Mouse (Mus musculus): ENCODE measurements around the gene S100a2.
A peak's percentile ranks its signal among the peaks of the same experiment; 100 is the strongest.

The S100a2 gene

DNA sequence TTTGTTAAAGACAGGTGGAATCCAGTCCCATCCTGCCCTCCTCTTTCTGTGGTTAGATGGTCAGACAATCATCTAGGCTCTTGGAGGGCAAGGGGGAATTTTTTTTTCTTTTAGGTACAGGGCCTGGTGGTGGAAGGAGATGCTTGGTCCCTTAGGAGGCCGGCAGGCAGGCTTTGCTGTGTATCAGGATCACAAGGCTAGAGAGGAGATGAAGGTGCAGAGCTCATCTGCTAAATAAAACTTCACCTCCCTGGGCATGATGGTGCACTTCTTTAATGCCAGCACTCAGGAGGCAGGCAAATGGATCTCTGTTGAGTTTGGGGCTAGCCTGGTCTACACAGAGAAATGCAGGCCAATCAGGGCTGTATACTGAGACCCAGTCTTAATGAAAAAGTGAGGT is 25.9 kb downstream of the S100a2 start:
- DNase-seq (ENCODE audit: low read depth): no peak

DNA sequence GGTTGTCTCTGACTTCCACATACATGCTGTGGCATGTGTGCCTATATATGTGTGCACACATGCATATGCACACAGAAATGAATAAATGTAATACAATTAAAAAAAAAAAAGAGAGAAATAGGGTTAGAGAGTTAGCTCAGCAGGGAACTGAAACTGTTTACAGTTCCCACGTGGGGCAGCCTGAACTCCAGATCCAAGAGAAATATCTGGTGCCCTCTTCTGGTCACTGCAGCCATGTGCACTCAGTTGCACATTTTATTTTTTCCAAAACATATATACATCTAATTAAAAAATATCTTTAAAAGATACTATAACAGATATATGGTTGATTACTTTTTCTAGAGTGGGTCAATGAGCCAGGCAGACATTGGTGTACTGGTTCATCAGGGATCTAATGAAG is 27.5 kb downstream of the S100a2 start:
- no peak for DNase-seq (ENCODE audit: low read depth)

DNA sequence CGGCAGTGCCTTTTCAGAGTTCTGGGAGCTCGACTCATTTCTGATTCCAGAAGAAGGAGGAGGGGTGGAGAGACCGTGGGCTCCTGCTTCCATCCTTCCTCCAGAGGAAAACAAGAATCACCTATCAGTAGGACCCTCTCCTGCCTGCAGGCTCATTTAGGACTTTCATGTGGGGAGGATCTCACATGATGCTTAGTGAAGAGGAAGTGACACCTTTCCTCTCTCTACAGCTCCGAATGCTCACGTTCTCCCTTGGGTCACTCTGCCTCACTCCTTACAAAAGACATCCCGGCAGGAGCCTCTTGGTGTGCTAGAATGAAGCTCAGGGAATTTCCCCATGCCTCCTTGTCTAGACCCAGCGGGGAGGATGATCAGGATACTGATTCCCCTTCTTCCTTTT is 31.5 kb downstream of the S100a2 start:
- DNase-seq (ENCODE audit: low read depth): no peak

DNA sequence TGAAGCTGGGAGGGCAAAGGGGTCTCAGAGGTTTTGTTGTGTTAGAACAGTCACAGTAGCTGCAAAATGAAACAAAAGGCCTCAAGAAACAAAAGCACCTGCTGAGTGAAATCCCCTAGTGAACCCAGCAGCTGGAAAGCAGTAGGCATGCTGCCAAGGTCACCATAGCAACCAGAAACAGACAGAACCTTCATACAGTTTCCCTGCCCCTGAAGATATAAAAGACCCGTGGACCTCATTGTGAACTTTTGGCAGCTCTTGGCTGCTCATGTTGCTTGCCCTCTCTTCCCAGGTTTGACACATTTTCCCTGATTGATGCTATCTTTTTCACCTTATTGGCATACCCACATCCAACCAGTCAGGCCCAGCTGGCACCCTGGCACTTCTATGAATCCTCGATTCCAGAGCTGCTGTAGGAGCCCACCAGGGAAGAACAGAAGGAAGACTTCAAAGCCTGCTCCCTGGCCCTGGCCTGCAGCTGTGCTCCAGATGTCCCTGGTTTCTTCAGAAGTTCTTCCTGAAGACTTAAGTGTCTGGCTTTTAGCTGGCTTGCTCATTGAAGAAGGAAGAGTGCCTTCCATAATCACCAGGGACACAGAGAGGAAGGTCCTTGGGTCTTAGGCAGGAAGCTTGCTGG is 33.5 kb downstream of the S100a2 start:
- no peak for DNase-seq (ENCODE audit: low read depth)

DNA sequence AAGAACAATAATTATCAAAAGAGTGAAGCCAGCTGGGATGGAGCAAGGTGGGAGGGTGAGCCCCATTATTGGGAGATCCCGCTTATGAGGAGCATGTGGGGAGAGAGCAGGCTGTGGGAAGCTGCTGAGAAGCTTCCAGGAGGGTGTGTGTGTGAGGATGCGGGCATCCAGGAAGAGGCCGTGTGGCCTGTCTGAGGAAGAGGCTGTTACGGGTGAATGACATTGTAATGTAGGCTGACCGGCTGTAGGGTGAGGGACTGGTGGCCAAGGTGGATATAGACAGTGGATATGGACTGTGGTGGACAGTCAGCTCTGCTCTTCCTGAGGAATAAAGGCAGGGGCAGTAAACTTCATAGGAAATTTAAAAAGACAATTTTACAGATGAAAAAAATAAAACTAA is 35.4 kb downstream of the S100a2 start:
- no peak for DNase-seq (ENCODE audit: low read depth)

DNA sequence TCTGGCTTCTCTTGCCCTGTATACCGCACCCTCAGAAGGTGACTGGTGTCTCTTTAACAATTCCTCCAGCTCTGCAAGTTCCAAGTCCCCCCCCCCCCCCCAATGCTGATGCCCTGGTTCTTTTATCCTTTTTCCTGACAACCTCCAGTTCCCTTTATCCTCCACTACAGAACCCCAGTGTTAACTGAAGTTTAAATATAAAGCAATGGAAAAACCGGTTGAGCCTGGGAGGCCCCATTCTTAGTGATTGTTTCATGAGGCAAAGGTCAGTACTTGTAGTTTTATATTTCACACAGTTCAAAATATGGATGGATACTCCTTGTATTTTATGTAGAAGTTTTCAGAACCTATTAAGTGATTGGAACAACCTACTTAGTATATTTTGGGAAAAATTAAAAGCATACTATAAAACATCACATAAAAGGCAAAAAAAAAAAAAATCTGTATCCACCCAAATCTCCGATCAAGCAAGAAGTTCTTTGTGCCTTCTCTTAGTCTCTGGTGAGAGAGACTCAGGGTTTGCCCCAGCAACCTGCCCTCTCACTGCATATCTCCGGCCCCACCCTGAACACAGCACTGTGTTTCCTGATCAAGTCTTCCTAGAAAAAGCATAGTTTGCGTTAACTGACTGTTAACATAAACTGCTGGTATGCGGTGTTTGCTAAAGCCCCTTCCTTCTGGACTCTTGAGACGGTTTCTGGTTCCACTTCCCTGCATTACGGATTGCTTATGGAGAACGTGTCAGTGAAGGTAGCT is 36.4 kb downstream of the S100a2 start:
- no peak for DNase-seq (ENCODE audit: low read depth)

DNA sequence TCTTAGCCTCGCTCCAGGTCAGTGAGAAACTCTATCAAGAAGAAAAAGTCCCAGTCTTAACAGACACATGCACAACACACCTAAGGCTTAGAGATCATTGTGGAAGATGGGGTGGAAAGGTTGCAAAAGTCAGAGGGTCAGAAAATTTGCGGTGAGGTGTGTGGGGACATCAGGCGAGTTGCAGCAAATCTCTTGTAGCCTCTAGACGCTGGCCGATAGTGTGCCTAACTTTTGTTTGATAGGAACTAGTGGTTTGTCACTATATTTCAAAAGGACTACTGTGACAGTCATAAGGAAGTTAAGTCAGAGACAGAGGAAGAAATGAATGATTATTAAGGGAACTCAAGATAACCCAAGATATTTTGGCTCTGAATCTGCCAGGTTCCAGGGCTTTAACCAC is 37.3 kb downstream of the S100a2 start:
- DNase-seq (ENCODE audit: low read depth): no peak

DNA sequence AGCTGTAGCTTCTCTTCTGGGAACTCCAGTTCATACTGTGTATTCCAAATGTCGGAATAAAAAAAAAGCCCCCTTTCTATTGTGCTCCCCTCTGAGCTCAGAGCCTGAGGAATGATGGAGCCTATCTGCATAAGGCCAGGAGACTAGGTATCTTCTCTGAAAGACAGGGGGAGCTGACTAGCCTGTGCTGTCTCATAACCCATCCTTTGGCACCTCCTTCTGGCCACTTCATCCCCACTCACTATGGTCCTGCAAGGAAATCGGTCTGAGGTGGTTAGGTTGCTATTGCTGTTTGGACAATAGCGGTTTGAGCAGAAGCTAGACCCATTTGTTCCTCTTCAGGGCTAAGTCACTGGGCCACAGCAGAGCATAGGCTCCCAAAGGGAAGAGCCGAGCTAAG is 37.8 kb downstream of the S100a2 start:
- DNase-seq (ENCODE audit: low read depth): no peak

DNA sequence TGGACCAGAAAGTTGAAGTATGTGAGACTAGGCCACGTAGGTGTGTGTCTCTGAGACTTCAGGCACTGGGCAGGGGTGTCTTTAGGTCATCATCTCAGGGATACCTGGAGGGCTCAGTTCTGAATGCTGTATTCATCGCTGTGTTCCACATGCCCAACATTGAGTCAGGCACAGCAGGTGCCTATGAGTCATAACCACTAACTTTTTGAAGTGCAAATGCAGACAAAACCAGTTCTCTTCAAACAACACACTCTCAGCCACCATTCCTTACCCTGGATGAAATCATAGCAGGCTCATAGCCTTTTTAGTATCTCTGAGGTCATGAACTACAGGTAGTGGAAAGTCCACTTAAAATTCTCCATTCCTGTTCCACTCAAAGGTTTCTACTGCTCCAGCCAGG is 39.3 kb downstream of the S100a2 start:
- DNase-seq (ENCODE audit: low read depth): no peak

DNA sequence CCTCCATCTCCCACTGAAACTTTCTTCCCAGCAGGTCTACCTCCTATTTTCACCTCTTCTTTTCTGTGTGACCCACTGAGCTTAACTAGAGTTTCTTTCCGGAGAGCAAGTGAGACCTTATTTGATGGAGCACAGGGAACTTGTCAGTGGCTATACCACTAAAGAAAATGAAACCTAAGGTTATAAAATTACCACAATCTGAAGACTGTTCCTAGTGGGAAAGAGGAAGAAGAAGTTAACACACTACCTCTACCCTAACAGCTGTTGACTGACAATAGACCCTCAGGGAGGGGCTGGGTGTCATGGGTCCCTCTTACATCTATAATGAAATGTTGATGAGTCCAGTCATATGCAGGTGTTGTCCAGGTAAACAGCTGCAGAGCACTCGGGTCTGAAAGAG is 41.9 kb downstream of the S100a2 start:
- DNase-seq (ENCODE audit: low read depth): no peak

DNA sequence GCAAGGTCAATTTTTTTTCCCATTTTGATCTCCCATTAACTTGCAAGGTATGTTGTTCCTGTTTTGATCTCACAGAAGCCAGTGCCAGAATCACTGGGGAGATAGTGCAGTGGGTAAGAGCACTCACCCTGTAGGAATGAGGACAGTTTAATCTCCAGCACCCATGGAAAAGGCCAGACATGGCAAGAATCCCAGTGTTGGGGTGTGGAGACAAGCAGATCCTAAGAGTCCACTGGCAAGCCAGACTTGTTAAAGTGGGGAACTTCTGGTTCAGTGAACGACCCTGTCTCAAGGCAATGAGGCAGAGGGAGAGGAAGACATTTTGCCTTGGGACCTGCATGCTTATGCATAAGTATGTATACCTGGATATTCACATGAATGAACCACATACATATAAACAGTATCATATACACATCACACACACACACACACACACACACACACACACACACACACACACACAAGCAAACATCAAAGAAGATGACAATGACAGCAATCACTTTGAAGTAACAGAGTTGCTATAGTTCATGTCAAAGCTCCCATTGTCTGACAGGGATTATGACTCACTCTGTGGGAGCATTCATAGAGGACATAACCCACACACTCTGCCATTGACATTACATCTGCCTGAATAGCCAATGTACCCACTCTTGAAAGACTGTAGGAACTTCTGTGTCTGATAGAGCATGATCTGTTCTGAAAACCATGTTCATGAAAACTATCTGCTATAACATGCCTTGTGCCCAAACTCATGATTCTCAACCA is 48.6 kb downstream of the S100a2 start:
- DNase-seq (ENCODE audit: low read depth): no peak

DNA sequence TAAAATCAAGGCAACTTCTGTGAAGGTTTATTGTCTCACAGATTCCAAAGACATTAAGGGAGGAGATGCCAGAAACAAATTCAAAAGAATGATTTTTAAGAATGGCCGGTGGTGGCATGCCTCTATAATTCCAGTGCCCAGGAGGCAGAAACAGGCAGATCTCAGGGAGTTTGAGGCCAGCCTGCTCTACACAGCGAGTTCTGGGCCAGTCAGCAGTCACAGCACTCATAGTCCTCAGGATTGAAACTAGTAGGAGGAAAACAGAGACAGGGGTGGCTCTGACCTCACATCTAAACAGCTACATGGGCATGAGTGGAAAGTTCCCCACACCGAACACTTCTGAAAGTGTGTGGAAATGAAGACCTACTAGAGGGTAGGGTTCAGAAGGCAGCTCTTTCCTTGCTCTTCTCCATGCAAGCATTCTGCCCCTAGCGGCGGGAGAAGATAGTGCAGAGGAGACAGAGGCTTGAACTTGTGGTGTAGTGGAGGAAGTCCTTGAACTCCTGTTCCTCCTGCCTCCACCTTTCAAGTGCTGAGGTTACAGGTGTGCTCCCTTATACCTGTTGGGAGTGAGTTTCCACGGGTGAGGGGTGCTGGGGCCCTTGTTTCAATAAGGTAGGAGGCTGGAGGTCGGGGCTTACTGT is 49.6 kb downstream of the S100a2 start:
- DNase-seq (ENCODE audit: low read depth): peak; percentile 53

DNA sequence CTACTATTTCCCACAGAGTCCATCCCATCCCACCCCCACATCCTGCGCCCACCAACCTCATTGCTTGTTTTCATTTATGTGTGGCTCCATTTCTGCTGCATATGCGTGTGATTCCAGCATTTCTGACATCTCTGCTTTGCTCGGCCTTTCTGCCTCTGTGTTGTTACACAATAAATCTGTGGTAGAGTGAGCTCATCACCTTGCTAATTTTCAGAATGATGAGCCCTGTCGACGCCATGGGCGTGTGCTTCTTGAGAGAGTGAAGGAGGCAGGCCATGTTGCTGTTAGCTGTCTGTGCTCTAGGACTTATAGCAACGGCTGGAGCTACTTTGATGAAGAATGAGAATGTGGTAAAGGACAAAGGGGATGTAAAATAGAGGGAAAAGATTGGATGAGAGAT is 50.9 kb downstream of the S100a2 start:
- DNase-seq (ENCODE audit: low read depth): no peak

Data from c-Kit-positive CD71-negative TER-119-negative erythroid progenitor cells, embryonic 14.5 days (primary cell).